Mouse (Mus musculus) kidney, adult 2 months (tissue): Measurements from ENCODE around the gene Prkcz.

Experiments used
- CTCF ChIP-seq: fragments of 200-500 bp; conservative IDR thresholded peaks from 2 replicates; pipeline ENCODE4 v1.5.1; 2011; ENCODE audit warnings: low read depth, mild to moderate bottlenecking, control low read depth, low read length, moderate library complexity, mixed read lengths; ENCODE audit not compliant: insufficient read depth, insufficient read length
- POLR2A ChIP-seq: fragments of 200-500 bp; IDR thresholded peaks from one replicate; pipeline ENCODE4 v1.6.1; 2011; ENCODE audit warnings: low read depth, low read length, control low read depth

DNA sequence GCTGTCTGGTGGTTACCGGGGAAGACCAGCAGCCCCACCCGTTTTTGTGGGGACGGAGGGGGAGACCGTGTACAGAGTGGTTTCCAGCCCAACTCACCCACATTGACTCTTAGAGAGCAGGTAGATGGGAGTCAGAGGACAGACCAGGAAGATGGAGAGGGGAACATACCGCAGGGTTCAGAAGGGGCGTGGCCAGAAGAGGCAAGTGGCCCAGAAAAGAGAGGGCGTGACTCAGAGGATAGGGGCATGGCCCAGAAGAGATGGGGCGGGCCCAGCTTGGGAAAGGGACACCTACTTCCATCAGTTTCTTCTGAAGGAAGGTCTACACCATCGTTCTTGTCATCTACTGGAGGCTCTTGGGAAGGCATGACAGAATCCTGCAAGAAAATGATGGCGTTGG is 68.3 kb downstream of the Prkcz start:
- TF ChIP-seq CTCF (no peak), POLR2A (no peak)
